Mouse (Mus musculus) frontal cortex, postnatal 25 days (tissue): ENCODE data around the gene Gm17631.
"Not testable (repeated sequence)": the region's sequence is repeated elsewhere in the genome, so short reads cannot be mapped to it uniquely, and the experiment has no call there.

Experiments
- DNase-seq, 2 experiments: peaks; one replicate each; pipeline ENCODE4 v3.0.0; 2022; ENCODE audit warnings: low spot score in 2 of 2

Gm17631 gene

GRCm38 (mm10) chr6:129862349-129862748, at the start of gene Gm17631:
TSS of gene Gm17631 (plus strand) at chr6:129862649.
- not testable (repeated sequence) for DNase-seq

GRCm38 (mm10) chr6:129817731-129818130, 44.7 kb upstream of the Gm17631 start:
- DNase-seq, result no peak

DNA sequence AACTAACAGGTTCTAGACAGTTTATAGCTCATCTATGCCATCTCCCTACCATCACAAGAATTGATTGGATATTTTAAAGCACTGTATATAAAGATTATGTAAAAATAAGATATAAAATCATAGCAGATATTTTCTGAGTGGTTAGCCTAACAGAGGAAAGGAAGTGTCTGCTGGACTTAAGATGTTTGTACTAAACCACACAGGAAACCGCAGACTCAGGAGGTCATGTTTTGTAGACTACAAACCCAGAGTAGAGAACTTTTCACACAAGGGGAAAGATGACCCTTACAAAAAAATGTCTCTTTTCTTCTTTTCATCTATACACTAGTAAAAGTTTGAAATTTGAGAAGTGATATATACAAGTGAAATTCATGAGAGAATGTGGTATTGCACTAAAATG, 38.4 kb upstream of the Gm17631 start:
- DNase-seq, result no peak

GRCm38 (mm10) chr6:129825559-129825958, 36.9 kb upstream of the Gm17631 start:
- no peak for DNase-seq

DNA sequence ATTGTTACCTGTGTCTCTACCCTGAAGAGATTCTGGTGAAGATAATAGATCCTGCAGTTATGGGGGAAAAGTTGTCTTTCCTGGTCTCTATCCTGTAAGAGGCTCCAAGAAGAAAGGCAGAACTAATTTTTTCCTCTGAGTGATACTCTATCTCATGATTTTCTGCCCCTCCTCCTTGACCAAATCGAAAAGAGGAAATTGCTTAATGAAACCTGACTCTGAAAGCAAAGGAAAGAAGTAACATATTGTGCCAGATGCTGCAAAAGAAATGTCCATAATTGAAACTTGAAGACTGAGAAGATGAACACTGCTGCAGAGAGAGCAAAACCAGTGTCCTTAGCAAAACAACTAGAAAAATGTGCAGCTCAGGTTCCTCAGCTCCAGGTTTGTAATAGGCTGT, 14.1 kb downstream of the Gm17631 start, which contains the start of gene Klra17:
Klra17 (minus strand) TSS at position 124 of the 400 bp plus-strand sequence.
- DNase-seq, result no peak

DNA sequence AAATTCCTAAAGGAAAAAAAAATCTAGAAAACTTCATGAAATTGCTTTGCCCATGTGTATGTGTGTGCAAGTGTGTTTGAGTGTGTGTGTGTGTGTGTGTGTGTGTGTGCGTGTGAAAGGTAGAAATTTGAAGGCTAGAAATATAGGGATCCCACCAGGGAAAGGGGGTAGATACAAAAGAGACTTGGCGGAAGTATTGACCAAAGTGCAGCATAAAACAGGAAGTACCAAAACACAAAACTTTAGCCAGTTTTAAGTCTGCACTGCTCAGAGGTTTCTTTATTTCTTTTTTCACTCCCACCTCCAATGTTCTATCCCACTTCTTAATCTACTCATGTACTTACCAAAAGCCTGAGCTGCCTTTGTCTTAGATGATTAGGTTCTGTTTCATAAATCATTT, 20.1 kb downstream of the Gm17631 start:
- DNase-seq, result no peak
